Comparison of ENCODE assay signal across 14 mouse cellular contexts in genomic region chr12:30317971-30318370, GRCm38 (mm10). TPM values are rescaled to one million over a fixed set of nuclear protein-coding genes. Genes with fewer than 3 reads are reported as not detected.
"Had no signal": no experiment of that assay in that cellular context is flagged by ENCODE, and none has a peak within 500 bp of the region (broad histone marks: within the 10 kb centered on the region; RNA-seq: fewer than 3 reads in every experiment).

No protein-coding gene starts in this region.

- H3K27me3 ChIP-seq: liver, embryonic 15.5 days; lung, embryonic 15.5 days; megakaryocyte, embryonic 14.5 days; midbrain, embryonic 12.5 days; neural tube, embryonic 13.5 days; stomach, embryonic 15.5 days had no signal

- H3K4me1 ChIP-seq: liver, embryonic 15.5 days; megakaryocyte, embryonic 14.5 days; midbrain, embryonic 12.5 days; neural tube, embryonic 13.5 days; stomach, embryonic 15.5 days had no signal

- H3K36me3 ChIP-seq: liver, embryonic 15.5 days; lung, embryonic 15.5 days; midbrain, embryonic 12.5 days; neural tube, embryonic 13.5 days; stomach, embryonic 15.5 days had no signal

- H3K9me3 ChIP-seq: liver, embryonic 15.5 days; lung, embryonic 15.5 days; megakaryocyte, embryonic 14.5 days; midbrain, embryonic 12.5 days; neural tube, embryonic 13.5 days; stomach, embryonic 15.5 days had no signal

- H3K27ac ChIP-seq: liver, embryonic 15.5 days; lung, embryonic 15.5 days; macrophage; midbrain, embryonic 12.5 days; neural tube, embryonic 13.5 days; stomach, embryonic 15.5 days had no signal

- H3K4me3 ChIP-seq: liver, embryonic 15.5 days; lung, embryonic 15.5 days; megakaryocyte, embryonic 14.5 days; midbrain, embryonic 12.5 days; neural tube, embryonic 13.5 days; stomach, embryonic 15.5 days had no signal

- H3K4me2 ChIP-seq: liver, embryonic 11.5 days; liver, embryonic 15.5 days; lung, embryonic 15.5 days; midbrain, embryonic 12.5 days; neural tube, embryonic 13.5 days; stomach, embryonic 15.5 days had no signal

- H3K9ac ChIP-seq: liver, embryonic 15.5 days; lung, embryonic 15.5 days; midbrain, embryonic 12.5 days; neural tube, embryonic 13.5 days; stomach, embryonic 15.5 days had no signal

- ATAC-seq: midbrain, embryonic 16.5 days had no signal

- DNase-seq: kidney, adult 8-10 months; kidney, postnatal 25 days; right cerebral cortex, postnatal 14 days; thymus, postnatal 36 days had no signal

RNA-seq across cellular contexts. Expression of gene Sntg2, which starts 55.2 kb away (rescaled TPM):
- polyA plus RNA-seq: macrophage; thymus, postnatal 0 days had no signal
